Mouse (Mus musculus) layer of hippocampus, adult 2 months (tissue): Measurements from ENCODE around the gene Enpep. TPM values are rescaled to one million over a fixed set of nuclear protein-coding genes. Genes with fewer than 3 reads are reported as not detected.

Experiments
- DNase-seq, 2 experiments: peaks; one replicate each; pipeline ENCODE4 v3.0.0; 2022; ENCODE audit warnings: low spot score in 2 of 2
- H3K27ac ChIP-seq: fragments of 200-600 bp; 2 replicates; pipeline ENCODE4 v1.8.1; 2022
- H3K4me3 ChIP-seq: fragments of 200-600 bp; 2 replicates; pipeline ENCODE4 v1.8.1; 2022; ENCODE audit warnings: mild to moderate bottlenecking
- CTCF ChIP-seq: fragments of 200-600 bp; conservative IDR thresholded peaks from 2 replicates; pipeline ENCODE4 v1.8.1; 2022; ENCODE audit warnings: antibody characterized with exemption, mild to moderate bottlenecking, moderate library complexity
- long read RNA-seq, 2 experiments: library from polyadenylated mRNA; stranded (forward); transcript quantifications; one replicate each; pipeline ENCODE4 v2.0.0; 2021; ENCODE audit warnings: borderline mapping rate in 2 of 2
- total RNA-seq, 2 experiments: library from RNA; stranded (reverse); gene quantifications; 2 replicates each; pipeline ENCODE4 v1.2.3; 2021

Gene Enpep
- total RNA-seq = 1 to 10 TPM; 1.1 to 1.7 TPM
- long read RNA-seq, experiment 1, full-length matches to known transcripts = 7 of 7 reads
- long read RNA-seq, experiment 1, partial matches to known transcripts = 0 of 7 reads
- long read RNA-seq, experiment 1, other reads (novel, unspliced or antisense) = 0 of 7 reads
- long read RNA-seq, experiment 2, full-length matches to known transcripts = 2 of 2 reads
- long read RNA-seq, experiment 2, partial matches to known transcripts = 0 of 2 reads
- long read RNA-seq, experiment 2, other reads (novel, unspliced or antisense) = 0 of 2 reads

DNA sequence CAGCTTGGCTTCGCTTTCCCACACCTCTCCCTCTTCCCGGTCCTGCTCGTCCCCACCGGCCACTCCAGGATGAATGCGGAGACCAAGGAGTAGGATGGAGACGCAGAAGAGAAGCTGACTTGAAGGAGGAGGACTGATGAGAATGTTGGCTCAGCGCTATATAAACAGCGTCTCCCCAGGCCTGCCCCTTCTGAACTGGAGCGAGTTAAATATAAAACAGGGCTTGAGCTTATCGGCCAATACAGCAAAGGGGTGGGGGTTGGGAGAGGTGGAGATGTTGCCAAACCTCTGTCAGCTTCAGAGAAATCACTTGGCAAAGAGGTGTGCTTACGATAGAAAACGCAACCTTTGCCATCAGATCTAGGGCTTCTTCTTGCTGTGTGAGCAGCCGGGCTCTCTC is at the start of gene Enpep:
Enpep (minus strand) TSS at position 135 of the 400 bp plus-strand sequence.
- no peak for TF ChIP-seq CTCF
- Histone ChIP-seq H3K4me3 (peak within 1 kb of the TSS; percentile 23; the same call in 1 of the 2 replicates), H3K27ac (no peak within 1 kb of the TSS)
- DNase-seq = no peak

GRCm38 (mm10) chr3:129379109-129379508 is 46.6 kb upstream of the Enpep start:
- TF ChIP-seq CTCF = no peak
- H3K4me3 ChIP-seq = no peak overlapping the region
- no peak for DNase-seq
- no peak overlapping the region for H3K27ac ChIP-seq

DNA sequence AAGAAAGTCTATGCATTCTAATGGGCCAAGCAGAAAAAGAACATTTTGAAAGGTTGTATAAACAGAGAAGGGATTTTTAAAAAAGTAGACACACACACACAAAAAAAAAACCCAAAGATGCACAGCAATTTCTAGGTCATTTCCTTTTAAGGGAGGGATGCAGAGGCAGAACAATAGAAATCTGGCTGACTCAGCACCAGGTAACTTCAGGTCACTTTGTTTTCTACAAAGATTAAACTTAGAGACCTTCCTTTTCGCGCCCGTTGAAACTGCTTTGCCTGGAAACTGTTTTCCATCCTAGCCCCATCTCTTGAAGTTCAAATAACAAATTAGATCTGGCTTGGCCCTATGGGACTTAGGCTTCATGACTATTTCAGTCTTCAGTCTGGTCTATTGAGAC is 42.6 kb upstream of the Enpep start:
- DNase-seq = no peak
- H3K27ac ChIP-seq = no peak overlapping the region
- H3K4me3 ChIP-seq = no peak overlapping the region
- TF ChIP-seq CTCF = no peak

- no peak for DNase-seq
- no peak for TF ChIP-seq CTCF
- Histone ChIP-seq H3K27ac (no peak overlapping the region), H3K4me3 (no peak overlapping the region)
Observed at GRCm38 (mm10) chr3:129373108-129373507, 40.6 kb upstream of the Enpep start.

DNA sequence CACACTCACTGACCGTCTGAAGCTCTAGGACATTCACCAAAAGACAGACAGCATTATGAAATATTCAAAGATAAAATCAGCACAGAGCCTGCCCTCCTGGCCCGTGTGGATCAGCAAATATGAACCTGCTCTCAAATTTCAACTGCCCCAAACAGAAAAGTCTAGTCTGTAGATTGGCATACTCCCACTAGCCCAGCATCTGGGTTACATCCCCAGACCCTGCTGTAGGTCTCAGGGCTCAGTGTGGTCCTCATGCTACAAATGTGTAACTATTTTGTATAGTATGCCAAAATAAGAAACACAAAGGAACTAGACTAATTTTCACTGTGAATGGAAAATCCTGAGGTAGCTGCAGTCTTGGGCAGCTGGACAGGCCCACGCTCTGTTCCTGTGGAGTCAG is 37.0 kb upstream of the Enpep start:
- no peak overlapping the region for H3K27ac ChIP-seq
- no peak overlapping the region for H3K4me3 ChIP-seq
- TF ChIP-seq CTCF = no peak
- no peak for DNase-seq

- DNase-seq = no peak
- no peak overlapping the region for H3K27ac ChIP-seq
- no peak for TF ChIP-seq CTCF
- no peak overlapping the region for H3K4me3 ChIP-seq
Observed at GRCm38 (mm10) chr3:129365919-129366318, 33.4 kb upstream of the Enpep start.

- Histone ChIP-seq H3K27ac (no peak overlapping the region), H3K4me3 (no peak overlapping the region)
- no peak for DNase-seq
- no peak for TF ChIP-seq CTCF
Observed at GRCm38 (mm10) chr3:129364818-129365390, 32.4 kb upstream of the Enpep start.

DNA sequence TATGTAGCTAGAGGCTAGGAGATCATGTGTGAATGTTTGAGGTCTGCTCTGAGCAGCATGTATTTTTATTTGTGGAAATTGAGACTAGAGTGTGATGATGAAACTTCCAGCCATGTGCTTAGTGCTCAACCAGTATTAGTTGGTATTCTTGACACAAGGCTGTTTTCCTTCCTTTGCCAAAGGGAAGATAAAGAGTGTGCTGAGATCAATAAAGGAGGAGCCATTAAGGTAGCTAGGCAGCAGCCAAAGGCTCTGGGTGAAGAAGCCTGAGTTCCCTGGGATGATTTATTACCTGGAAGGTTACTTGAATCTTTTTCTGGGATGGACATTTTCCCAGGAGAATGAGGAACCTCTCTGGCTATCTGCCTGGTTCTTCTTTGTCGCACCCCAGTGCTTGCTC is 30.9 kb upstream of the Enpep start:
- Histone ChIP-seq H3K27ac (no peak overlapping the region), H3K4me3 (no peak overlapping the region)
- no peak for DNase-seq
- TF ChIP-seq CTCF = no peak

- no peak for DNase-seq
- Histone ChIP-seq H3K4me3 (no peak overlapping the region), H3K27ac (no peak overlapping the region)
- no peak for TF ChIP-seq CTCF
Observed at GRCm38 (mm10) chr3:129358115-129358514, 25.6 kb upstream of the Enpep start.

DNA sequence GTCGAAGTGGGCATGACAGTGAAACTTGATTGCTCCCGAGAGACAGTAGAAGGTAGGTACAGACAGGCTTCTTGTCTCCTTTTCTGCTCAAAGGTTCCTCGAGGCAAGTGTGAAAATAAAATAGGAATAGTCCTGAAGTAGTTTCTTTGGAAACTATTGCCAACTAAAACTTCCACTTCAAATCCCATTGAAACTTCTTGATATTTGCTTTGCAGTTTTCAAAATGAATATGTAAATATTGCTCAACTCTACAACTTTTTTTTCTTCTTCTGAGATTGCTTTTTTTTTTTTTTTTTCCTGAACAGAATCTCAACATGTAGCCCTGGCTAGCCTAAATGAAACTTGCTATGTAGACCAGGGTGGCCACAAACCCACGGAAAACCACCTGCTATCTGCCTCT is 21.4 kb upstream of the Enpep start:
- no peak for DNase-seq
- TF ChIP-seq CTCF = no peak
- Histone ChIP-seq H3K27ac (no peak overlapping the region), H3K4me3 (no peak overlapping the region)

DNA sequence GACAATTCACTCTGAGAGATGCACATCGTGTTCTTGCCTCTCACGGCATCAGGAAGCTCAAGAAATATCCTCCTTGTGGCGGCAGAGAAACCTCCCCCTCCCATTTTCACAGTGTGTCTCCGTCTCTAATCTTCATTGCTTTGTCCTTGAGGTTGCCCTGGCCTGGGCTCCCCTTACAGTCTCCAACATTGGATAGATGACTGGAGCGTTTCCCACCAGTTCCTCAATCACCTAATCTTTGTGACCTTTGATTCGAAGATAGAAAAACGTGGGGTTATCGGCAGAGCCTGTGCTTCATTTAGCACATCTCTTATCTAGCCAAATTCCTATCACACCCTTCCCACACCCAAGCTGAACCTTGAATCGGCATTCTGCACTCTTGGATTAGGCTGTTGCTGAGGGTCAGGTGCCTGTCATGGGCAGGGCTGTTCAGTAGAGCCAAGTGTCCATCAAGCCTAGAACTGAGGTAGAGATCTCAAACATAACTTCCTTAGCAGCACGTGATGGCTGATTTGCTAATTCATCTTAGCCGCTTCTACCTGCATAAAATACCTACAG is 18.9 kb upstream of the Enpep start:
- TF ChIP-seq CTCF = no peak
- Histone ChIP-seq H3K4me3 (no peak overlapping the region), H3K27ac (no peak overlapping the region)
- DNase-seq = no peak

DNA sequence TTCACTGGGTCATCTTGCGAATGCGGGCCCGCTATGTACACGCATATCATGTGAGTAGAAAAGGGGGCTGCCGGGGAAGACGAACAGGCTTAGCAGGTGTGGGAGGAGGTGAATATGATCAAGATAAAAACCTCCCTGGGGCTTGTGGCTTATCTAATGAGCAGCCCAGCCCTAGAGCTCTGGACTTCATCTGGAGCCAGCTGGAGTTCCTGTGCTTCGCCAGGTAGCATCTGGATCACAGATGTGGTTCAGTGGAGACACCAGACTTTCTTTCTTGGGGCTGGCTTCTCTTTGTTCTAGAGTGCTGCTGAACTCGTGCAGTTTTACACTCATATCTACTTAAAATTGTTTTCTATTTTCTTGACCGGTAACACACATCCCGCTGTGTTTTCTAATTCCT is 14.8 kb upstream of the Enpep start:
- DNase-seq = no peak
- no peak for TF ChIP-seq CTCF
- H3K4me3 ChIP-seq = no peak overlapping the region
- no peak overlapping the region for H3K27ac ChIP-seq

DNA sequence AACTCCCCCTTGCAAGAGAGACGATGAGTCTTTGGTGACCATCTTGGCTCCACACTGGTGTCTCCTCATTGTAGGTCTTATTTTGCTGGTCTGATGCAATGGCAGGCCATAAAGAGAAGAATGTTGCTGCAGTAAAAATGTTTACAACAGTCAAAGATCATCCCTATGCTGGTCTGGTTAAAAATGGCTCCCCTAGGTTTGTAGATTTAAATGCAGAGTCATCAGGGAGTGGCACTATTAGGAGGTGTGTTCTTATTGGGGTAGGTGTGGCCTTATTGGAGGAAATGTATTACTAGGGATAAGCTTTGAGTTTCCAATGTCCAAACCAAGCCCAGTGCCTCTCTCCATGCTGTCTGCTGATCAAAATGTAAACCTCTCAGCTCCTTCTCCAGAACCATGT is 10.2 kb upstream of the Enpep start:
- no peak for TF ChIP-seq CTCF
- Histone ChIP-seq H3K4me3 (no peak overlapping the region), H3K27ac (no peak overlapping the region)
- DNase-seq = no peak

DNA sequence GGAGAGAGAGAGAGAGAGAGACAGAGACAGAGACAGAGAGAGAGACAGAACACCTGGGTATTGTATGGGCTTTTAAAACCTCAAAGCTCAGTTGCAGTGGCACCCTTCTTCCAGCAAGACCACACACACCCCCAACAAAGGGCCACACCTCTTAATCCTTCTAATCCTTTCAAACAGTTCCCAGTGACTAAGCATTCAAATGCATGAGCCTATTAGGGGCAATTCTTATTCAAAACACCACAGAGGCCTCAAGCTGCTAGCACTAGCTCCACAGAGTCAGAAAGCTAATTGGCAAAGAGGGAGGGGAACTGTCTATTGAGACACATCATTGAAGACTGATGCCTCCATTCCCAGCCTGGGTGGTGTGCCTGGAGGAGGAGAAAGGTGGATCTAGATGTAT is 8.5 kb upstream of the Enpep start:
- DNase-seq = no peak
- H3K4me3 ChIP-seq = no peak overlapping the region
- no peak for TF ChIP-seq CTCF
- H3K27ac ChIP-seq = no peak overlapping the region
